Mouse (Mus musculus): ENCODE data around the gene Misp. TPM values are rescaled to one million over a fixed set of nuclear protein-coding genes. Genes with fewer than 3 reads are reported as not detected.
A peak's percentile ranks its signal among the peaks of the same experiment; 100 is the strongest.

The Misp gene
- polyA plus RNA-seq, 1 experiment from 2014 or later, result 0.29 TPM

GRCm38 (mm10) chr10:79838151-79838550 is 17.4 kb downstream of the Misp start:
- Histone ChIP-seq H3K36me3 (ENCODE audit: control insufficient read depth, insufficient read depth, low read length) (no peaks in the 10 kb centered on the region), H3K9ac (ENCODE audit: low read length) (no peak overlapping the region), H3K27me3 (ENCODE audit: control insufficient read depth, insufficient read depth, low read length) (no peaks in the 10 kb centered on the region), H3K4me2 (ENCODE audit: low read depth, severe bottlenecking) (no peak overlapping the region), H3K4me1 (ENCODE audit: control insufficient read depth, insufficient read depth, low read length) (peaks cover 10% of the 10 kb centered on the region; the same call in 1 of the 2 replicates), H3K27ac (replicated peaks; ENCODE audit: low read depth, low read length) (no peak overlapping the region), H3K9me3 (ENCODE audit: control insufficient read depth, low read length) (no peaks in the 10 kb centered on the region), H3K4me3 (ENCODE audit: low read depth, low read length) (no peak overlapping the region)
- no peak for ATAC-seq (ENCODE audit: insufficient number of reproducible peaks, low FRiP score, low TSS enrichment, low read depth)
- WGBS, result 61% methylated on average over 2 of the region's 2 CpGs
- no peak for DNase-seq (ENCODE audit: low spot score)

- ATAC-seq (ENCODE audit: insufficient number of reproducible peaks, low FRiP score, low TSS enrichment, low read depth) (no peak), DNase-seq (ENCODE audit: low spot score) (no peak)
- Histone ChIP-seq H3K4me2 (ENCODE audit: low read depth, severe bottlenecking) (0 out of 2 replicates have a peak overlapping the region, but pooled peaks have one; percentile 64), H3K9me3 (ENCODE audit: control insufficient read depth, low read length) (no peaks in the 10 kb centered on the region), H3K9ac (ENCODE audit: low read length) (no peak overlapping the region), H3K4me3 (ENCODE audit: low read depth, low read length) (peak overlapping the region; percentile 30; the same call in 1 of the 2 replicates), H3K27me3 (ENCODE audit: control insufficient read depth, insufficient read depth, low read length) (no peaks in the 10 kb centered on the region), H3K27ac (replicated peaks; ENCODE audit: low read depth, low read length) (peak overlapping the region; percentile 96), H3K4me1 (ENCODE audit: control insufficient read depth, insufficient read depth, low read length) (peaks cover 10% of the 10 kb centered on the region; the same call in 1 of the 2 replicates), H3K36me3 (ENCODE audit: control insufficient read depth, insufficient read depth, low read length) (no peaks in the 10 kb centered on the region)
- 87% methylated on average over 3 of the region's 3 CpGs for WGBS
Observed at GRCm38 (mm10) chr10:79840091-79840490, 19.3 kb downstream of the Misp start.

DNA sequence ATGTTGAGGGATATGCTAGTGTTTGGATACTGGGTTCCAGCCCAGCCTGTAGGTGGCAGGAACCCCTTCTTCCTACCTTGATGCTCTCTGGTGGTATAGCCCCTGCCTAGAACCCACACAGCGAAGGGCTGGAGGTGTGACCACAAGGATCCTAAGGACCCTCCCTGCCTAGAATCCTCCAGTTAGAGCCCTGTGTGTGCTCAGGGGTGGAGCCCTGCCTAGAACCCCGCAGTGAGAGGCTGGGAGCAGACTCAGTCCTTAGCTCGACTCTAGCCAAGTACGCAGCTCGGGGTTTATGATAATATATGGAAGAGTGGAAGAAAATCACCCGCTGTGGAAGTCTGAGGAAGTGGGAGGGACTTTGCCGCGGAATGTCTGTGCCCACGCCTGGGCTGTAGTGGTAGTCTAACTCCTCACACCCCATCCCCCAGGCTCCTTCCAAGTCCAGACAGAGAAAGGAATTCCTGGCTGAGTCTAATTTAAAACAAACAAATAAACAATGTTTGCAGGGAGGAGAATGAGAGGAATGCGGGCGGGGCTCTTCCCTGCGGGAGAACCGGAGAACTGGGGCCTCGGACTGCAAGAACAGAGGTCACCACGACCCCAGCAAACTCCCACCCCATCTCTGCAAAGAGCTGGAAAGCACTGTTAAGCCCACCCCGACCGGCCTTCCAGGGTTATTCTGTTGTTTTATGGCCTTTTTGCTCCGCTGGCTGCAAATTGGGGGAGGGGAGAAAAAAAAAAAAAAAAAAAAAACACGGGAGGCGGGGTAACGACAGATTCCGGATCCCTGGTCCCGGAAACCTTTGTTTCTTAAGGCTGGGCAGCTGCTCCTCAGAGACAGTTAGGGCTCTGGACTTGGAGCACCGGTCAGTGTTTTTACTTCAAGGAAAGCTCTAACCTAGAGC is 20.1 kb downstream of the Misp start:
- peak overlapping the region; percentile 64 for H3K4me2 ChIP-seq (ENCODE audit: low read depth, severe bottlenecking)
- no peaks in the 10 kb centered on the region for H3K27me3 ChIP-seq (ENCODE audit: control insufficient read depth, insufficient read depth, low read length)
- H3K9me3 ChIP-seq (ENCODE audit: control insufficient read depth, low read length), result no peaks in the 10 kb centered on the region
- ATAC-seq (ENCODE audit: insufficient number of reproducible peaks, low FRiP score, low TSS enrichment, low read depth) (peak; percentile 88), DNase-seq (ENCODE audit: low spot score) (peak; percentile 81)
- peak overlapping the region; percentile 96 for H3K27ac ChIP-seq (replicated peaks; ENCODE audit: low read depth, low read length)
- H3K4me1 ChIP-seq (ENCODE audit: control insufficient read depth, insufficient read depth, low read length), result peaks cover 10% of the 10 kb centered on the region; the same call in 1 of the 2 replicates
- no peaks in the 10 kb centered on the region for H3K36me3 ChIP-seq (ENCODE audit: control insufficient read depth, insufficient read depth, low read length)
- WGBS, result 0% methylated on average over 23 of the region's 24 CpGs
- peak overlapping the region; percentile 62 for H3K9ac ChIP-seq (ENCODE audit: low read length)
- H3K4me3 ChIP-seq (ENCODE audit: low read depth, low read length), result peak overlapping the region; percentile 30

DNA sequence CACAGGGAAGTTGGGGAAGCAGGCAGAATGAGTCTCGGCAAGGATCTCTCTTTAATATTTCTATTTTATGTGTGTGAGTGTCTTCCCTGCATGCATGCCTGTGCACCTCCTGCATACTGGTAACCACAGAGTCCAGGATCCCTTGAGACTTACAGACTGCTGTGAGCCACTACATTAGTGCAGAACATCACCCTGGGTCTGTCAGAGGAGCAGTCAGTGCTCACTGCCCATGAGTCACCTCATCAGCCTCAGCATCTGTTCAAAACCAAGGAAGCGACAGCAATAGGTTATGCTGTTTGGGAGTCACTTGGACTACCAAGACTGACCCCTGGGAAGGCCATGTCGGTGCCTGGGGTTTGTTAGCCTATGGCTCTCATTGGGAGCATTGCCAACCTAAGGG is 21.5 kb downstream of the Misp start:
- H3K36me3 ChIP-seq (ENCODE audit: control insufficient read depth, insufficient read depth, low read length), result no peaks in the 10 kb centered on the region
- no peaks in the 10 kb centered on the region for H3K27me3 ChIP-seq (ENCODE audit: control insufficient read depth, insufficient read depth, low read length)
- H3K4me2 ChIP-seq (ENCODE audit: low read depth, severe bottlenecking), result no peak overlapping the region
- H3K9ac ChIP-seq (ENCODE audit: low read length), result no peak overlapping the region
- H3K27ac ChIP-seq (replicated peaks; ENCODE audit: low read depth, low read length), result no peak overlapping the region
- DNase-seq (ENCODE audit: low spot score), result no peak
- no peaks in the 10 kb centered on the region for H3K9me3 ChIP-seq (ENCODE audit: control insufficient read depth, low read length)
- H3K4me3 ChIP-seq (ENCODE audit: low read depth, low read length), result no peak overlapping the region
- ATAC-seq (ENCODE audit: insufficient number of reproducible peaks, low FRiP score, low TSS enrichment, low read depth), result no peak
- peaks cover 10% of the 10 kb centered on the region; the same call in 1 of the 2 replicates for H3K4me1 ChIP-seq (ENCODE audit: control insufficient read depth, insufficient read depth, low read length)
- WGBS, result 74% methylated on average over 3 of the region's 3 CpGs

DNA sequence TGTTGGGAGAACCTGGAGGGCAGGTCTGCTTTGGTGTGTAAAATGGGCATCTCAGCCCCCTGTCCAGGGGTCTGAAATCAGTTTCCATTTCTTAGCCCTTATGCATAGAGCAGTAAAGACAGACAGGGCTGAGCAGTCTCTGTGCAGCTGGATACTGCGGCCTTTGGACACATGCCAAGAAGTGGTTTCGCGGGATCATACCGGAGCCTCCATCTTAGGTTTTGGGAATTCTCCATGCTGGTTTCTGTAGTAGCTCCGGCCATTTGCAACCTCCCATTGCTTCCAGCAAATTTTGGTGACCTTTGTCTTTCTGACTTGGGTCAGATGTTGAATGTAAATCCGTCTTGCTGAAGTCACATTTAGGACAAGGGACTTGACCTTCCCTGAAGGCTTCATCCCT is 22.7 kb downstream of the Misp start:
- 87% methylated on average over 6 of the region's 6 CpGs for WGBS
- no peak for DNase-seq (ENCODE audit: low spot score)
- no peaks in the 10 kb centered on the region for H3K36me3 ChIP-seq (ENCODE audit: control insufficient read depth, insufficient read depth, low read length)
- H3K4me1 ChIP-seq (ENCODE audit: control insufficient read depth, insufficient read depth, low read length), result peaks cover 10% of the 10 kb centered on the region; the same call in 1 of the 2 replicates
- H3K4me3 ChIP-seq (ENCODE audit: low read depth, low read length), result no peak overlapping the region
- no peaks in the 10 kb centered on the region for H3K27me3 ChIP-seq (ENCODE audit: control insufficient read depth, insufficient read depth, low read length)
- H3K27ac ChIP-seq (replicated peaks; ENCODE audit: low read depth, low read length), result no peak overlapping the region
- H3K4me2 ChIP-seq (ENCODE audit: low read depth, severe bottlenecking), result no peak overlapping the region
- ATAC-seq (ENCODE audit: insufficient number of reproducible peaks, low FRiP score, low TSS enrichment, low read depth), result no peak
- H3K9ac ChIP-seq (ENCODE audit: low read length), result no peak overlapping the region
- no peaks in the 10 kb centered on the region for H3K9me3 ChIP-seq (ENCODE audit: control insufficient read depth, low read length)

DNA sequence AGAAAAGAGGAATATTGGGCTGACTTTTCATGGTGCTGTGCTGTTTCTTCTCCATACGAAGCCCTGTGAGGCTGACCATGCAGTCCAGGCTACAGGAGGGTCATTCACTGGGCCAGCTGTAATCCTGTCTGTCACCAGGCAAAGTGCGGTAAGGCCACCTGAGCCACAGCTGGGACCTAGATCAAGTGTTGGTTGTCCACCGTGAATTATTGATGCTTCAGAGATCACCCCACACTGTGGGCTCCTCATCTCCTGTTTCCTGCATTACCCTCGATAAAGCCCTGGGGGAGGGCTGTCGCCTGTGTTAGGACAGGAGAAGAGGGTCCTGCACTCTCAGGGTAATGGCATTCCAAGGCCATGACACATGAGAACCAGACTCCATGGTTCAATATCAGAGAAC is 25.8 kb downstream of the Misp start:
- H3K36me3 ChIP-seq (ENCODE audit: control insufficient read depth, insufficient read depth, low read length), result no peaks in the 10 kb centered on the region
- H3K4me1 ChIP-seq (ENCODE audit: control insufficient read depth, insufficient read depth, low read length), result peaks cover 7% of the 10 kb centered on the region
- 65% methylated on average over 5 of the region's 5 CpGs for WGBS
- H3K9me3 ChIP-seq (ENCODE audit: control insufficient read depth, low read length), result no peaks in the 10 kb centered on the region
- H3K4me3 ChIP-seq (ENCODE audit: low read depth, low read length), result no peak overlapping the region
- H3K9ac ChIP-seq (ENCODE audit: low read length), result no peak overlapping the region
- no peak overlapping the region for H3K27ac ChIP-seq (replicated peaks; ENCODE audit: low read depth, low read length)
- no peaks in the 10 kb centered on the region for H3K27me3 ChIP-seq (ENCODE audit: control insufficient read depth, insufficient read depth, low read length)
- no peak overlapping the region for H3K4me2 ChIP-seq (ENCODE audit: low read depth, severe bottlenecking)
- DNase-seq (ENCODE audit: low spot score) (no peak), ATAC-seq (ENCODE audit: insufficient number of reproducible peaks, low FRiP score, low TSS enrichment, low read depth) (no peak)

GRCm38 (mm10) chr10:79849941-79850628 is 29.3 kb downstream of the Misp start:
- 84% methylated on average over 8 of the region's 8 CpGs for WGBS
- Histone ChIP-seq H3K36me3 (ENCODE audit: control insufficient read depth, insufficient read depth, low read length) (no peaks in the 10 kb centered on the region), H3K9ac (ENCODE audit: low read length) (no peak overlapping the region), H3K27me3 (ENCODE audit: control insufficient read depth, insufficient read depth, low read length) (no peaks in the 10 kb centered on the region), H3K4me3 (ENCODE audit: low read depth, low read length) (no peak overlapping the region), H3K4me2 (ENCODE audit: low read depth, severe bottlenecking) (no peak overlapping the region), H3K27ac (replicated peaks; ENCODE audit: low read depth, low read length) (no peak overlapping the region), H3K9me3 (ENCODE audit: control insufficient read depth, low read length) (no peaks in the 10 kb centered on the region), H3K4me1 (ENCODE audit: control insufficient read depth, insufficient read depth, low read length) (peaks cover 19% of the 10 kb centered on the region)
- DNase-seq (ENCODE audit: low spot score) (no peak), ATAC-seq (ENCODE audit: insufficient number of reproducible peaks, low FRiP score, low TSS enrichment, low read depth) (no peak)

- H3K27me3 ChIP-seq (ENCODE audit: control insufficient read depth, insufficient read depth, low read length), result no peaks in the 10 kb centered on the region
- no peak for ATAC-seq (ENCODE audit: insufficient number of reproducible peaks, low FRiP score, low TSS enrichment, low read depth)
- peak overlapping the region; percentile 100 for H3K27ac ChIP-seq (replicated peaks; ENCODE audit: low read depth, low read length)
- H3K4me2 ChIP-seq (ENCODE audit: low read depth, severe bottlenecking), result peak overlapping the region; percentile 54
- peaks cover 24% of the 10 kb centered on the region for H3K4me1 ChIP-seq (ENCODE audit: control insufficient read depth, insufficient read depth, low read length)
- no peak for DNase-seq (ENCODE audit: low spot score)
- peak overlapping the region; percentile 37 for H3K9ac ChIP-seq (ENCODE audit: low read length)
- peaks cover 3% of the 10 kb centered on the region; the same call in 1 of the 2 replicates for H3K36me3 ChIP-seq (ENCODE audit: control insufficient read depth, insufficient read depth, low read length)
- no peak overlapping the region for H3K4me3 ChIP-seq (ENCODE audit: low read depth, low read length)
- H3K9me3 ChIP-seq (ENCODE audit: control insufficient read depth, low read length), result no peaks in the 10 kb centered on the region
- WGBS, result 71% methylated on average over 3 of the region's 3 CpGs
Observed at GRCm38 (mm10) chr10:79851653-79852052, 30.9 kb downstream of the Misp start.
